Mouse (Mus musculus): ENCODE data around the gene Prkcsh. TPM values are rescaled to one million over a fixed set of nuclear protein-coding genes. Genes with fewer than 3 reads are reported as not detected.

The Prkcsh gene
- polyA plus RNA-seq, 1 experiment from 2014 or later: 125 TPM

Other genes starting within 250 kb of the Prkcsh start
- 105 and 111 TPM in 2 replicates for gene Spc24, start 242.5 kb upstream of the Prkcsh start, polyA plus RNA-seq (2015; fragmentation: Nextera tagmentation; extraction: Ambion mirVana)
- 20.8 and 22.6 TPM in 2 replicates for gene Kank2, start 204.1 kb upstream of the Prkcsh start, polyA plus RNA-seq (2015; fragmentation: Nextera tagmentation; extraction: Ambion mirVana)
- 0.74 and 1.1 TPM in 2 replicates for gene Angptl8, start 167.3 kb upstream of the Prkcsh start, polyA plus RNA-seq (2015; fragmentation: Nextera tagmentation; extraction: Ambion mirVana)
- gene Dock6, start 150.2 kb upstream of the Prkcsh start, polyA plus RNA-seq (2015; fragmentation: Nextera tagmentation; extraction: Ambion mirVana): 27.4 and 29.2 TPM in 2 replicates
- 16.6 and 18.2 TPM in 2 replicates for gene Rab3d, start 84.6 kb upstream of the Prkcsh start, polyA plus RNA-seq (2015; fragmentation: Nextera tagmentation; extraction: Ambion mirVana)
- gene Ccdc159, start 75.3 kb upstream of the Prkcsh start, polyA plus RNA-seq (2015; fragmentation: Nextera tagmentation; extraction: Ambion mirVana): 4.1 and 4.3 TPM in 2 replicates
- gene Tmem205, start 75.2 kb upstream of the Prkcsh start, polyA plus RNA-seq (2015; fragmentation: Nextera tagmentation; extraction: Ambion mirVana): 44.5 and 46.7 TPM in 2 replicates
- 12.7 and 14.5 TPM in 2 replicates for gene Plppr2, start 65.8 kb upstream of the Prkcsh start, polyA plus RNA-seq (2015; fragmentation: Nextera tagmentation; extraction: Ambion mirVana)
- 5.2 and 7.3 TPM in 2 replicates for gene Swsap1, start 47.1 kb upstream of the Prkcsh start, polyA plus RNA-seq (2015; fragmentation: Nextera tagmentation; extraction: Ambion mirVana)
- 8.5 and 9.3 TPM in 2 replicates for gene Epor, start 39.3 kb upstream of the Prkcsh start, polyA plus RNA-seq (2015; fragmentation: Nextera tagmentation; extraction: Ambion mirVana)
- 0.59 and 0.94 TPM in 2 replicates for gene Rgl3, start 13.4 kb upstream of the Prkcsh start, polyA plus RNA-seq (2015; fragmentation: Nextera tagmentation; extraction: Ambion mirVana)
- 1.2 and 1.8 TPM in 2 replicates for gene Ccdc151, start 172 bp upstream of the Prkcsh start, polyA plus RNA-seq (2015; fragmentation: Nextera tagmentation; extraction: Ambion mirVana)
- 2.5 and 3.0 TPM in 2 replicates for gene Elavl3, start 49.2 kb downstream of the Prkcsh start, polyA plus RNA-seq (2015; fragmentation: Nextera tagmentation; extraction: Ambion mirVana)
- gene Gm49318, start 68.5 kb downstream of the Prkcsh start, polyA plus RNA-seq (2015; fragmentation: Nextera tagmentation; extraction: Ambion mirVana): not detected in 2 replicates
- gene Zfp653, start 68.6 kb downstream of the Prkcsh start, polyA plus RNA-seq (2015; fragmentation: Nextera tagmentation; extraction: Ambion mirVana): 13.0 and 13.6 TPM in 2 replicates
- gene Ecsit, start 82.6 kb downstream of the Prkcsh start, polyA plus RNA-seq (2015; fragmentation: Nextera tagmentation; extraction: Ambion mirVana): 35.5 and 40.9 TPM in 2 replicates
- gene Cnn1, start 96.4 kb downstream of the Prkcsh start, polyA plus RNA-seq (2015; fragmentation: Nextera tagmentation; extraction: Ambion mirVana): 0.76 and 3.6 TPM in 2 replicates
- 175 and 194 TPM in 2 replicates for gene Elof1, start 114.4 kb downstream of the Prkcsh start, polyA plus RNA-seq (2015; fragmentation: Nextera tagmentation; extraction: Ambion mirVana)
- gene Acp5, start 132.9 kb downstream of the Prkcsh start, polyA plus RNA-seq (2015; fragmentation: Nextera tagmentation; extraction: Ambion mirVana): 9.2 and 10.7 TPM in 2 replicates
- gene Pigyl, start 154.0 kb downstream of the Prkcsh start, polyA plus RNA-seq (2015; fragmentation: Nextera tagmentation; extraction: Ambion mirVana): 71.9 and 75.9 TPM in 2 replicates
- 0.14 and 0.15 TPM in 2 replicates for gene Zfp872, start 185.3 kb downstream of the Prkcsh start, polyA plus RNA-seq (2015; fragmentation: Nextera tagmentation; extraction: Ambion mirVana)
- 19.5 and 19.7 TPM in 2 replicates for gene Zfp809, start 222.9 kb downstream of the Prkcsh start, polyA plus RNA-seq (2015; fragmentation: Nextera tagmentation; extraction: Ambion mirVana)

Data from embryonic facial prominence, embryonic 13.5 days (tissue).